Mouse (Mus musculus) lung, postnatal 10 days (tissue): ENCODE measurements at regions not wholly inside any gene's neighbourhood (a gene's known extent, or its start where the extent isn't known, plus 50 kb on each side); places are given as distances from the start of the nearest gene placed in this dataset.
"Not testable (repeated sequence)": the region's sequence is repeated elsewhere in the genome, so short reads cannot be mapped to it uniquely, and the experiment has no call there.

Experiments
- DNase-seq: peaks from one replicate; pipeline ENCODE4 v3.0.0; 2021

GRCm38 (mm10) chr7:87096500-87096899, 100.6 kb downstream of the Vmn2r79 start:
- no peak for DNase-seq

GRCm38 (mm10) chr7:87099611-87100010, 103.7 kb downstream of the Vmn2r79 start:
- not testable (repeated sequence) for DNase-seq

GRCm38 (mm10) chr7:87100377-87100776, 104.5 kb downstream of the Vmn2r79 start:
- not testable (repeated sequence) for DNase-seq

GRCm38 (mm10) chr7:87101281-87101680, 105.4 kb downstream of the Vmn2r79 start:
- DNase-seq, result not testable (repeated sequence)

- DNase-seq, result peak; percentile 26
These were observed 114.5 kb downstream of the Vmn2r79 start for GRCm38 (mm10) chr7:87110312-87110984.

- DNase-seq, result no peak
These were observed 115.1 kb downstream of the Vmn2r79 start for GRCm38 (mm10) chr7:87110985-87111372.

GRCm38 (mm10) chr7:87113654-87114053, 117.7 kb downstream of the Vmn2r79 start:
- peak; percentile 31 for DNase-seq

GRCm38 (mm10) chr7:87122516-87122915, 123.4 kb upstream of the Nox4 start:
- DNase-seq, result no peak

GRCm38 (mm10) chr7:87145896-87146295, 100.0 kb upstream of the Nox4 start:
- DNase-seq, result no peak

- peak; percentile 20 for DNase-seq
These were observed 98.2 kb upstream of the Nox4 start for GRCm38 (mm10) chr7:87147703-87148102.

GRCm38 (mm10) chr7:87148681-87149080, 97.2 kb upstream of the Nox4 start:
- no peak for DNase-seq

GRCm38 (mm10) chr7:87150991-87151390, 94.9 kb upstream of the Nox4 start:
- DNase-seq, result no peak

- no peak for DNase-seq
These were observed 59.3 kb upstream of the Nox4 start for GRCm38 (mm10) chr7:87186443-87187153.

- no peak for DNase-seq
These were observed 50.2 kb upstream of the Nox4 start for GRCm38 (mm10) chr7:87195647-87196046.
